Mouse (Mus musculus) heart, postnatal 25 days (tissue): ENCODE data around the gene Ints14. TPM values are rescaled to one million over a fixed set of nuclear protein-coding genes. Genes with fewer than 3 reads are reported as not detected.

Experiments
- microRNA-seq: library from miRNA; unstranded; fragments of <30 nt; microRNA quantifications from one replicate; pipeline ENCODE4 v1.2.0, GENCODE M21; 2022
- total RNA-seq, 2 experiments: library from RNA; stranded (reverse); gene quantifications; 2 replicates each; pipeline ENCODE4 v1.2.3; 2021

Ints14 gene
- total RNA-seq, 2 experiments from 2014 or later: 16.1 to 16.4 TPM

Small RNA genes lying within 50 kb of the gene (microRNA-seq; reads per million reads assigned to microRNA genes)
- gene Gm25640: not detected

Other genes with a start within 250 kb of the Ints14 start
- gene Rab11a, start 223.1 kb upstream of the Ints14 start, total RNA-seq: 100 to 1,000 TPM; 170 to 191 TPM
- gene Dennd4a, start 149.6 kb upstream of the Ints14 start, total RNA-seq: 1 to 10 TPM; 6.9 to 7.9 TPM
- under 1 TPM; 0.08 to 0.10 TPM for gene Slc24a1, start 9.3 kb upstream of the Ints14 start, total RNA-seq
- 10 to 100 TPM; 17.3 to 18.5 TPM for gene Hacd3, start 60.8 kb downstream of the Ints14 start, total RNA-seq
- gene Dpp8, start 71.5 kb downstream of the Ints14 start, total RNA-seq: 10 to 100 TPM; 57.4 to 68.0 TPM
- gene Igdcc4, start 140.6 kb downstream of the Ints14 start, total RNA-seq: 10 to 100 TPM in 1 of 2 experiments, 1 to 10 TPM in 1; 8.9 to 10.3 TPM
- gene Igdcc3, start 180.3 kb downstream of the Ints14 start, total RNA-seq: under 1 TPM in 1 of 2 experiments, not detected in 1; 0.08 TPM
- gene Parp16, start 234.4 kb downstream of the Ints14 start, total RNA-seq: 1 to 10 TPM; 4.2 TPM